Mouse (Mus musculus): Measurements from ENCODE around the gene 2010300C02Rik.

Gene 2010300C02Rik

GRCm38 (mm10) chr1:37688351-37688750 is 31.5 kb downstream of the 2010300C02Rik start:
- POLR2A ChIA-PET = interaction anchor here in 2 of 4 experiments (1.2 to 1.7 kb wide), 3 partner anchors 10 to 13 kb away, joined by 3 to 5 read pairs (median 4); no protein-coding TSS in a partner anchor
- CTCF ChIA-PET = interaction anchor here in 2 of 4 experiments (1.1 to 1.5 kb wide), 2 partner anchors 10 kb away, joined by 3 to 7 read pairs; no protein-coding TSS in a partner anchor

- POLR2A ChIA-PET = interaction anchor here in 3 of 4 experiments (0.6 to 1.3 kb wide), 4 partner anchors 11 to 177 kb away, joined by 3 to 5 read pairs (median 4); no protein-coding TSS in a partner anchor
These were observed 32.4 kb downstream of the 2010300C02Rik start for GRCm38 (mm10) chr1:37687515-37687914.

GRCm38 (mm10) chr1:37686953-37687441 is 32.9 kb downstream of the 2010300C02Rik start:
- CTCF ChIA-PET = interaction anchor here in 2 of 4 experiments (1.1 to 3.3 kb wide), 3 partner anchors 9 to 12 kb away, joined by 3 to 10 read pairs (median 7); no protein-coding TSS in a partner anchor
- POLR2A ChIA-PET = interaction anchor here in 2 of 4 experiments (0.6 to 1.0 kb wide), 2 partner anchors 24 to 178 kb away, joined by 3 to 4 read pairs; no protein-coding TSS in a partner anchor

More at GRCm38 (mm10) chr1:37687515-37687914, 32.4 kb downstream of the 2010300C02Rik start:
- CTCF ChIA-PET = interaction anchor here in 2 of 4 experiments (1.1 to 3.3 kb wide), 3 partner anchors 9 to 12 kb away, joined by 3 to 10 read pairs (median 7); no protein-coding TSS in a partner anchor

GRCm38 (mm10) chr1:37678327-37679123 is 41.4 kb downstream of the 2010300C02Rik start:
- ChIA-PET POLR2A (interaction anchor here in 2 of 4 experiments (0.7 to 1.4 kb wide), 3 partner anchors 13 to 55 kb away, joined by 4 read pairs; no protein-coding TSS in a partner anchor), CTCF (interaction anchor here (0.5 to 2.4 kb wide), 20 partner anchors 9 to 322 kb away, joined by 3 to 9 read pairs (median 3); partner anchors contain the start of gene 2010300C02Rik (in 1 of the 4))

- POLR2A ChIA-PET = interaction anchor here in 1 of 4 experiments (1.1 kb wide), 1 partner anchor 14 kb away, joined by 3 read pairs; no protein-coding TSS in a partner anchor
- CTCF ChIA-PET = no interaction called here
These were observed 42.8 kb downstream of the 2010300C02Rik start for GRCm38 (mm10) chr1:37676967-37677512.

- ChIA-PET CTCF (interaction anchor here (0.5 to 2.5 kb wide), 38 partner anchors 9 to 1709 kb away, joined by 3 to 10 read pairs (median 3); partner anchors contain the start of genes 2010300C02Rik (in 1 of the 4), Coa5 (in 1 of the 4) and Unc50 (in 1 of the 4)), POLR2A (interaction anchor here (0.5 to 1.7 kb wide), 14 partner anchors 9 to 1208 kb away, joined by 3 to 9 read pairs (median 4); no protein-coding TSS in a partner anchor)
These were observed 44.4 kb downstream of the 2010300C02Rik start for GRCm38 (mm10) chr1:37675444-37675843.

GRCm38 (mm10) chr1:37674266-37674665 is 45.6 kb downstream of the 2010300C02Rik start:
- CTCF ChIA-PET = interaction anchor here in 3 of 4 experiments (0.5 to 2.5 kb wide), 5 partner anchors 9 to 1093 kb away, joined by 3 to 10 read pairs (median 3); no protein-coding TSS in a partner anchor
- POLR2A ChIA-PET = interaction anchor here in 1 of 4 experiments (1.7 kb wide), 1 partner anchor 191 kb away, joined by 9 read pairs; no protein-coding TSS in a partner anchor

- ChIA-PET CTCF (interaction anchor here in 2 of 4 experiments (0.6 to 1.5 kb wide), 4 partner anchors 20 to 1114 kb away, joined by 3 to 4 read pairs (median 3); no protein-coding TSS in a partner anchor), POLR2A (interaction anchor here in 3 of 4 experiments (0.9 to 1.6 kb wide), 6 partner anchors 24 to 201 kb away, joined by 3 to 8 read pairs (median 4); partner anchors contain the start of gene Lipt1 (in 1 of the 3))
These were observed 48.6 kb downstream of the 2010300C02Rik start for GRCm38 (mm10) chr1:37671316-37671715.

GRCm38 (mm10) chr1:37667386-37667785 is 52.5 kb downstream of the 2010300C02Rik start:
- CTCF ChIA-PET = interaction anchor here in 1 of 4 experiments (0.6 kb wide), 1 partner anchor 218 kb away, joined by 4 read pairs; no protein-coding TSS in a partner anchor

GRCm38 (mm10) chr1:37666587-37666986 is 53.3 kb downstream of the 2010300C02Rik start:
- POLR2A ChIA-PET = interaction anchor here in 1 of 4 experiments (1.1 kb wide), 1 partner anchor 9 kb away, joined by 3 read pairs; no protein-coding TSS in a partner anchor
- CTCF ChIA-PET = interaction anchor here in 1 of 4 experiments (1.0 kb wide), 1 partner anchor 9 kb away, joined by 3 read pairs; no protein-coding TSS in a partner anchor

More at GRCm38 (mm10) chr1:37667386-37667785, 52.5 kb downstream of the 2010300C02Rik start:
- POLR2A ChIA-PET = no interaction called here

GRCm38 (mm10) chr1:37665539-37666323 is 54.2 kb downstream of the 2010300C02Rik start:
- ChIA-PET POLR2A (interaction anchor here in 3 of 4 experiments (0.5 to 1.1 kb wide), 3 partner anchors 10 to 332 kb away, joined by 3 read pairs; no protein-coding TSS in a partner anchor), CTCF (interaction anchor here in 3 of 4 experiments (0.6 to 1.3 kb wide), 4 partner anchors 9 to 29 kb away, joined by 3 to 5 read pairs (median 4); no protein-coding TSS in a partner anchor)

- CTCF ChIA-PET = interaction anchor here in 1 of 4 experiments (0.8 kb wide), 1 partner anchor 11 kb away, joined by 3 read pairs; no protein-coding TSS in a partner anchor
- POLR2A ChIA-PET = interaction anchor here in 1 of 4 experiments (0.8 kb wide), 1 partner anchor 17 kb away, joined by 4 read pairs; no protein-coding TSS in a partner anchor
These were observed 55.4 kb downstream of the 2010300C02Rik start for GRCm38 (mm10) chr1:37664496-37664895.

- POLR2A ChIA-PET = interaction anchor here in 3 of 4 experiments (0.5 to 0.8 kb wide), 4 partner anchors 16 to 38 kb away, joined by 3 to 4 read pairs (median 4); no protein-coding TSS in a partner anchor
- CTCF ChIA-PET = interaction anchor here in 3 of 4 experiments (0.8 to 1.2 kb wide), 4 partner anchors 10 to 262 kb away, joined by 3 to 9 read pairs (median 3); no protein-coding TSS in a partner anchor
These were observed 56.3 kb downstream of the 2010300C02Rik start for GRCm38 (mm10) chr1:37663606-37664005.

- ChIA-PET POLR2A (interaction anchor here in 1 of 4 experiments (0.6 to 1.0 kb wide), 3 partner anchors 10 to 191 kb away, joined by 3 to 5 read pairs (median 4); no protein-coding TSS in a partner anchor), CTCF (interaction anchor here (0.6 to 1.5 kb wide), 5 partner anchors 20 to 398 kb away, joined by 3 to 9 read pairs (median 3); no protein-coding TSS in a partner anchor)
These were observed 63.9 kb downstream of the 2010300C02Rik start for GRCm38 (mm10) chr1:37656017-37656416.

- CTCF ChIA-PET = interaction anchor here in 3 of 4 experiments (0.5 to 1.3 kb wide), 5 partner anchors 9 to 30 kb away, joined by 3 to 6 read pairs (median 3); no protein-coding TSS in a partner anchor
These were observed 65.9 kb downstream of the 2010300C02Rik start for GRCm38 (mm10) chr1:37653992-37654391.

GRCm38 (mm10) chr1:37647066-37647465 is 72.8 kb downstream of the 2010300C02Rik start:
- ChIA-PET CTCF (interaction anchor here in 2 of 4 experiments (0.6 to 1.8 kb wide), 5 partner anchors 8 to 220 kb away, joined by 3 to 7 read pairs (median 3); partner anchors contain the start of gene Tsga10 (in 1 of the 2)), POLR2A (interaction anchor here in 1 of 4 experiments (1.0 to 1.7 kb wide), 3 partner anchors 11 to 347 kb away, joined by 3 to 4 read pairs (median 3); partner anchors contain the start of gene Inpp4a)

More at GRCm38 (mm10) chr1:37653992-37654391, 65.9 kb downstream of the 2010300C02Rik start:
- POLR2A ChIA-PET = no interaction called here
